ENCODE assay signal across 8 mouse cellular contexts in genomic region chr16:32660557-32661321, GRCm38 (mm10). TPM values are rescaled to one million over a fixed set of nuclear protein-coding genes. Genes with fewer than 3 reads are reported as not detected.
DNase-seq lines count a peak whose midpoint lies in the region; ATAC-seq and TF ChIP-seq lines count a peak whose summit lies in the region.

No protein-coding gene starts in this region.

- ATAC-seq in neural tube, embryonic 11.5 days (ENCODE audit: insufficient read depth, low FRiP score, low TSS enrichment) = no peak
- ATAC-seq in intestine, postnatal 0 days = no peak
- peak; percentile 61 for ATAC-seq in midbrain, embryonic 14.5 days (ENCODE audit: low FRiP score, low TSS enrichment)
- ATAC-seq in erythroid progenitor cell, adult 5-6 weeks (replicated peaks; ENCODE audit: low FRiP score, poor library complexity, severe bottlenecking) = no peak

- no peaks in the 10 kb centered on the region for H3K27me3 ChIP-seq in neural tube, embryonic 11.5 days (ENCODE audit: control insufficient read depth, insufficient read depth, low read length)
- H3K27me3 ChIP-seq in intestine, postnatal 0 days (replicated peaks; ENCODE audit: control insufficient read depth, insufficient read depth, low read length) = no peaks in the 10 kb centered on the region
- no peaks in the 10 kb centered on the region for H3K27me3 ChIP-seq in midbrain, embryonic 14.5 days (ENCODE audit: control insufficient read depth, insufficient read depth, low read length)

- intact Hi-C loops in left cerebral cortex, postnatal 36 days (cut with DNase I) = no loop called here

- H3K4me1 ChIP-seq in neural tube, embryonic 11.5 days (ENCODE audit: control insufficient read depth, insufficient read depth, low read length) = peaks cover 21% of the 10 kb centered on the region
- H3K4me1 ChIP-seq in intestine, postnatal 0 days (replicated peaks; ENCODE audit: control insufficient read depth, insufficient read depth, low read length) = peaks cover 10% of the 10 kb centered on the region
- peaks cover 47% of the 10 kb centered on the region for H3K4me1 ChIP-seq in midbrain, embryonic 14.5 days (ENCODE audit: control insufficient read depth, insufficient read depth, low read length)

- DNase-seq in neural tube, embryonic 11.5 days (ENCODE audit: low spot score) = no peak
- DNase-seq in neural tube, embryonic 10.5 days (ENCODE audit: extremely low spot score, low spot score) = no peak
- peak; percentile 76 to 77 for DNase-seq in cerebellum, postnatal 36 days
- DNase-seq in heart, adult 18-20 months = peak; percentile 79 to 81
- DNase-seq in left cerebral cortex, postnatal 36 days (ENCODE audit: low spot score in 2 of 2) = peak; percentile 57 to 64
- DNase-seq in midbrain, embryonic 14.5 days = peak; percentile 82

- no peak for TF ChIP-seq CTCF in intestine, postnatal 0 days (IDR thresholded peaks at IDR 0.05; ENCODE audit: low read depth)

- H3K9me3 ChIP-seq in neural tube, embryonic 11.5 days (ENCODE audit: control insufficient read depth, low read length) = no peaks in the 10 kb centered on the region
- no peaks in the 10 kb centered on the region for H3K9me3 ChIP-seq in intestine, postnatal 0 days (ENCODE audit: control insufficient read depth)
- H3K9me3 ChIP-seq in midbrain, embryonic 14.5 days (ENCODE audit: control insufficient read depth, low read length) = no peaks in the 10 kb centered on the region

- 0 out of 2 replicates have a peak overlapping the region, but pooled peaks have one; percentile 28 for H3K9ac ChIP-seq in neural tube, embryonic 11.5 days (ENCODE audit: low read length)
- peak overlapping the region; percentile 26; the same call in 1 of the 2 replicates for H3K9ac ChIP-seq in intestine, postnatal 0 days (ENCODE audit: low read depth, low read length)
- H3K9ac ChIP-seq in midbrain, embryonic 14.5 days (replicated peaks; ENCODE audit: low read length) = peak overlapping the region; percentile 30; the same call in 1 of the 2 replicates

- H3K36me3 ChIP-seq in neural tube, embryonic 11.5 days (ENCODE audit: control insufficient read depth, insufficient read depth, low read length) = no peaks in the 10 kb centered on the region
- no peaks in the 10 kb centered on the region for H3K36me3 ChIP-seq in intestine, postnatal 0 days (ENCODE audit: control insufficient read depth, insufficient read depth)
- no peaks in the 10 kb centered on the region for H3K36me3 ChIP-seq in midbrain, embryonic 14.5 days (ENCODE audit: control insufficient read depth, insufficient read depth, low read length)

- H3K27ac ChIP-seq in neural tube, embryonic 11.5 days (ENCODE audit: low read depth, low read length) = no peak overlapping the region
- peak overlapping the region; percentile 64; the same call in 1 of the 2 replicates for H3K27ac ChIP-seq in intestine, postnatal 0 days (ENCODE audit: low read depth, low read length)
- H3K27ac ChIP-seq in midbrain, embryonic 14.5 days (replicated peaks; ENCODE audit: low read depth, low read length) = peak overlapping the region; percentile 76

- H3K4me2 ChIP-seq in neural tube, embryonic 11.5 days (ENCODE audit: low read depth) = no peak overlapping the region
- H3K4me2 ChIP-seq in intestine, postnatal 0 days (replicated peaks; ENCODE audit: low read depth) = peak overlapping the region; percentile 43
- peak overlapping the region; percentile 41 for H3K4me2 ChIP-seq in midbrain, embryonic 14.5 days (ENCODE audit: low read length)

- H3K4me3 ChIP-seq in neural tube, embryonic 11.5 days (ENCODE audit: low read depth, low read length) = no peak overlapping the region
- 0 out of 2 replicates have a peak overlapping the region, but pooled peaks have one; percentile 14 for H3K4me3 ChIP-seq in intestine, postnatal 0 days (ENCODE audit: low read depth, low read length)
- H3K4me3 ChIP-seq in midbrain, embryonic 14.5 days (replicated peaks; ENCODE audit: low read depth, low read length) = peak overlapping the region; percentile 14; the same call in 1 of the 2 replicates

- 43% methylated on average over 8 of the region's 10 CpGs for WGBS in neural tube, embryonic 11.5 days
- WGBS in intestine, postnatal 0 days = 44% methylated on average over 10 of the region's 10 CpGs
- 12% methylated on average over 10 of the region's 10 CpGs for WGBS in midbrain, embryonic 14.5 days

RNA-seq across cellular contexts. Expression of gene Tnk2, which starts 17.1 kb away (rescaled TPM):
- 7.0 and 8.6 TPM in 2 replicates for polyA plus RNA-seq in neural tube, embryonic 11.5 days (2014; fragmentation: Nextera tagmentation; extraction: Ambion mirVana)
- total RNA-seq in heart, adult 18-20 months (2021) = 10 to 100 TPM; 20.5 to 22.0 TPM
- 8.0 and 9.6 TPM in 2 replicates for polyA plus RNA-seq in intestine, postnatal 0 days (2015; fragmentation: Nextera tagmentation; extraction: Ambion mirVana)
- total RNA-seq in left cerebral cortex, postnatal 36 days (2021) = 100 to 1,000 TPM; 197 to 205 TPM
- polyA plus RNA-seq in midbrain, embryonic 14.5 days (2014; fragmentation: Nextera tagmentation; extraction: Ambion mirVana) = 15.5 and 17.6 TPM in 2 replicates
- 124 and 134 TPM in 2 replicates for total RNA-seq in erythroid progenitor cell, adult 5-6 weeks (2015; ENCODE audit: low replicate concordance)
- total RNA-seq in erythroid progenitor cell, adult 5-6 weeks (2017; ENCODE audit: low replicate concordance) = 62.9 and 115 TPM in 2 replicates

RNA-seq across cellular contexts. Expression of gene Tfrc, which starts 52.0 kb away (rescaled TPM):
- 66.9 and 67.9 TPM in 2 replicates for polyA plus RNA-seq in neural tube, embryonic 11.5 days (2014; fragmentation: Nextera tagmentation; extraction: Ambion mirVana)
- 10 to 100 TPM; 27.1 to 57.1 TPM for total RNA-seq in heart, adult 18-20 months (2021)
- polyA plus RNA-seq in intestine, postnatal 0 days (2015; fragmentation: Nextera tagmentation; extraction: Ambion mirVana) = 23.1 and 23.7 TPM in 2 replicates
- total RNA-seq in left cerebral cortex, postnatal 36 days (2021) = 10 to 100 TPM; 78.8 to 81.9 TPM
- polyA plus RNA-seq in midbrain, embryonic 14.5 days (2014; fragmentation: Nextera tagmentation; extraction: Ambion mirVana) = 31.8 and 69.8 TPM in 2 replicates
- total RNA-seq in erythroid progenitor cell, adult 5-6 weeks (2015; ENCODE audit: low replicate concordance) = 2,179 and 2,513 TPM in 2 replicates
- total RNA-seq in erythroid progenitor cell, adult 5-6 weeks (2017; ENCODE audit: low replicate concordance) = 2,141 and 2,792 TPM in 2 replicates

Comparison
In these comparisons a context has a peak if more than half of its experiments do, and no peak if none do; other contexts are left out.
1. DNase-seq: peak in cerebellum, postnatal 36 days (2 of 2), heart, adult 18-20 months (2 of 2), left cerebral cortex, postnatal 36 days (2 of 2) and midbrain, embryonic 14.5 days (single experiment); none in neural tube, embryonic 11.5 days (single experiment) and neural tube, embryonic 10.5 days (single experiment).
2. RNA of gene Tfrc, which starts 52.0 kb away (total RNA-seq): 2,141 to 2,792 TPM in erythroid progenitor cell, adult 5-6 weeks; 78.8 to 81.9 TPM in left cerebral cortex, postnatal 36 days and 27.1 to 57.1 TPM in heart, adult 18-20 months; every median in the first group is over 10 times any median in the second.
3. Peak in every context shown above with its lines, with median percentiles within 50 percentile points of each other: H3K9ac ChIP-seq.